Mouse (Mus musculus): Measurements from ENCODE around the gene Xkr8. TPM values are rescaled to one million over a fixed set of nuclear protein-coding genes. Genes with fewer than 3 reads are reported as not detected.

The Xkr8 gene
- polyA plus RNA-seq, 1 experiment from 2014 or later: 6.6 TPM

Other genes starting within 250 kb of the Xkr8 start
- gene Sesn2, start 222.0 kb downstream of the Xkr8 start, polyA plus RNA-seq (2016; fragmentation: Nextera tagmentation; extraction: Ambion mirVana): 10.4 and 11.4 TPM in 2 replicates
- 1,152 and 1,208 TPM in 2 replicates for gene Atpif1, start 198.9 kb downstream of the Xkr8 start, polyA plus RNA-seq (2016; fragmentation: Nextera tagmentation; extraction: Ambion mirVana)
- 169 and 182 TPM in 2 replicates for gene Dnajc8, start 197.0 kb downstream of the Xkr8 start, polyA plus RNA-seq (2016; fragmentation: Nextera tagmentation; extraction: Ambion mirVana)
- gene Ptafr, start 168.5 kb downstream of the Xkr8 start, polyA plus RNA-seq (2016; fragmentation: Nextera tagmentation; extraction: Ambion mirVana): 0.59 and 0.64 TPM in 2 replicates
- 35.8 and 36.0 TPM in 2 replicates for gene Eya3, start 93.6 kb downstream of the Xkr8 start, polyA plus RNA-seq (2016; fragmentation: Nextera tagmentation; extraction: Ambion mirVana)
- gene Smpdl3b, start 24.7 kb upstream of the Xkr8 start, polyA plus RNA-seq (2016; fragmentation: Nextera tagmentation; extraction: Ambion mirVana): 3.9 and 4.2 TPM in 2 replicates
- gene Rpa2, start 35.8 kb upstream of the Xkr8 start, polyA plus RNA-seq (2016; fragmentation: Nextera tagmentation; extraction: Ambion mirVana): 133 and 138 TPM in 2 replicates
- 0.59 and 0.72 TPM in 2 replicates for gene Themis2, start 63.8 kb upstream of the Xkr8 start, polyA plus RNA-seq (2016; fragmentation: Nextera tagmentation; extraction: Ambion mirVana)
- gene Ppp1r8, start 110.6 kb upstream of the Xkr8 start, polyA plus RNA-seq (2016; fragmentation: Nextera tagmentation; extraction: Ambion mirVana): 58.6 and 63.2 TPM in 2 replicates
- gene Stx12, start 152.0 kb upstream of the Xkr8 start, polyA plus RNA-seq (2016; fragmentation: Nextera tagmentation; extraction: Ambion mirVana): 69.6 and 71.3 TPM in 2 replicates
- gene Fam76a, start 190.0 kb upstream of the Xkr8 start, polyA plus RNA-seq (2016; fragmentation: Nextera tagmentation; extraction: Ambion mirVana): 37.7 and 40.9 TPM in 2 replicates
- gene Fgr, start 241.5 kb upstream of the Xkr8 start, polyA plus RNA-seq (2016; fragmentation: Nextera tagmentation; extraction: Ambion mirVana): 0.29 and 0.39 TPM in 2 replicates

Data from embryonic facial prominence, embryonic 12.5 days (tissue).